Mouse (Mus musculus) adrenal gland, adult (tissue): ENCODE data around the gene Rhbdd2.
A peak's percentile ranks its signal among the peaks of the same experiment; 100 is the strongest.

Experiments used
- DNase-seq, 2 experiments: peaks; one replicate each; pipeline ENCODE4 v3.0.0; 2022 to 2023; ENCODE audit warnings: low spot score in 1 of 2; ENCODE audit not compliant: inconsistent age in 2 of 2

Gene Rhbdd2

GRCm38 (mm10) chr5:135678481-135678880 is 46.1 kb downstream of the Rhbdd2 start:
- DNase-seq: peak; percentile 79 to 92

- peak in 1 of 2 experiments; percentile 50 for DNase-seq
Observed at GRCm38 (mm10) chr5:135680967-135681545, 48.6 kb downstream of the Rhbdd2 start.

GRCm38 (mm10) chr5:135682009-135682408 is 49.6 kb downstream of the Rhbdd2 start:
- peak; percentile 50 to 80 for DNase-seq

GRCm38 (mm10) chr5:135682942-135683570 is 50.6 kb downstream of the Rhbdd2 start:
- peak; percentile 47 to 84 for DNase-seq

GRCm38 (mm10) chr5:135690401-135690800 is 58.0 kb downstream of the Rhbdd2 start:
- DNase-seq: peak in 1 of 2 experiments; percentile 85

- peak in 1 of 2 experiments; percentile 59 for DNase-seq
Observed at GRCm38 (mm10) chr5:135691266-135691665, 58.8 kb downstream of the Rhbdd2 start.

- peak; percentile 72 to 84 for DNase-seq
Observed at GRCm38 (mm10) chr5:135693281-135693853, 60.9 kb downstream of the Rhbdd2 start.

- DNase-seq: peak in 1 of 2 experiments; percentile 64
Observed at GRCm38 (mm10) chr5:135695277-135695721, 62.9 kb downstream of the Rhbdd2 start.
